Mouse (Mus musculus) spleen, postnatal 36 days (tissue): ENCODE data around the gene Ap2b1.

Source experiments
- DNase-seq, 2 experiments: peaks; one replicate each; pipeline ENCODE4 v3.0.0; 2022; ENCODE audit warnings: low spot score in 2 of 2, mixed read lengths in 1 of 2

The Ap2b1 gene

GRCm38 (mm10) chr11:83442596-83443267, 143.9 kb downstream of the Ap2b1 start:
- DNase-seq, result peak; percentile 41 to 54

DNA sequence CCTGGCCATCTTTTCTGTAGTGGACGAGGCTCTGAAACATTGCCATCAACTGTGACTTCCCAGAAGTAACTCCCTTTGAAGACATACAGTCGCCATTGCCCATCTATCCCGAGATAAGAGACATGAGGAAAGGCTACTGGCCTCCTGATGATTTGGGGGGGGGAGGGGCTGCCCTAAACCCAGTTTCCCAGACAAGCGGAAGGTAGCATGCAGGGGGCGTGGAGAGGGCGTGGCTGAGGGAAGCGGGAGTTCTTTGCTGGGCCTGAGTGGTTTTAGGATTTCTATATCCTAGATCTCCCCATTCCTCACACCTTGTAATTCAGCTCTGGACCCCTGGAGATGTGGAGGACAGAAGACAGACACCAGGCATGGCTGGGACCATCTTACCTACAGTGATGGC, 145.0 kb downstream of the Ap2b1 start:
- no peak for DNase-seq

DNA sequence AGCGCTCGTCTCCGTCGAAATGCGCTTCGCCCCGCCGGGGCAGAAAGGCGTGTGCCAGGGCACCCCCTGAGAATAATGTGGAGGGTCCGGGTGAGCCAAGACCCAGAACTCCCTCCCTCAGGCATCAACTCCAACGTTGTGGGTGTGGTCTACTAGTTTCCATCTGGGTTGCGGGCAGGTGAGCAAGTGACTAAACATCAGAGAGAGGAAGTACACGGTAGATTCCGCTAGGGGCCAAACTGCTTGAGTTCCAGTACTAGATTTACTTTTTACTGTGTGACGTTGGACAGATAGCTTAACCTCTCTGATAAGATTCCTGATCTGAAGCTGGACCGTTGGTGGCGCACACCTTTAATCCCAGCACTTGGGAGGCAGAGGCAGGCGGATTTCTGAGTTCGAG, 146.2 kb downstream of the Ap2b1 start:
- DNase-seq, result no peak

- DNase-seq, result no peak
Observed at GRCm38 (mm10) chr11:83447612-83448011, 148.8 kb downstream of the Ap2b1 start.

DNA sequence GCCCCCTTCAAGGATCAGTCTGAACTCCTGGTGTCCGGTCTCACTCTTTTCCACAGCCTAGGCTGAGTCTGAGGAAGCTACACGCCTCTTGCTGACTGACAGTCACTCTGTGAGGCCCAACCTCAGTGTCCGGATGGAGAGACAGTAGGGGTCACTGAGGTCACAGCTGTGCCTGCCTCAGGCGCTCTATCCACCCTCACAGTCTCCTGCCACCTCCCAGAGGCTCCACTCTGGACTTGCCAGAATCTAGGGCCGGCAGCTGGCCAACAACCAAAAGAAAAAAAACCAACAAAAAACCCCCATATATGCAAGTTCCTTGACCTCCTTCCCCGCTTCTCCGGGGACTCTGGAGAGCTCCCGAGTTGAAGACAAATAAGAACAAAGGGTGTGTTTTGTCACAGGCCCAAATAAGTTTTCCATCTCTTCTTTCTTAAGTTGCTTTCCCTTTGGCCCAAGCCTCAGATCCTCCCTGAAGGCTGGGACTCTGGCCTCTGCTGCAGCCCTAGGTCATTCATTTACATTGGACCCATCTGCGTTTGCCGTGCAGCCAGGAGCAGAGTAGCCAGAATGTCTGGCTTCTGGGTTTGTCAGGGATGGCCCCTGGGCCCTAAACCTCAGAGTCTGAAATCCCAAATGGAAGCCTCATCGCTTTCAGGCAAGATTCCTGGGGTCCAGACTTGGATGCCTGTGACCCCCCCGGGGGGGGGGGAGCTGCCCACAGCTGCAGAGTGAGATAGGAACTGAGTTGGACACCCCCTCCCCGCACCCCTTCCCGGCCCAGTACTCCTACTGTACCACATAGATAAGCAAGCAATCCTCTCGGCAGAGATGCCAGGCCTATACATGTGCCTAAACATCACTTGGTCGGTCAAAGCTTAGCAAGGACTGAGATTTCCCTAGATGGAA, 149.4 kb downstream of the Ap2b1 start:
- no peak for DNase-seq

- no peak for DNase-seq
Observed at GRCm38 (mm10) chr11:83448927-83449236, 150.1 kb downstream of the Ap2b1 start.

DNA sequence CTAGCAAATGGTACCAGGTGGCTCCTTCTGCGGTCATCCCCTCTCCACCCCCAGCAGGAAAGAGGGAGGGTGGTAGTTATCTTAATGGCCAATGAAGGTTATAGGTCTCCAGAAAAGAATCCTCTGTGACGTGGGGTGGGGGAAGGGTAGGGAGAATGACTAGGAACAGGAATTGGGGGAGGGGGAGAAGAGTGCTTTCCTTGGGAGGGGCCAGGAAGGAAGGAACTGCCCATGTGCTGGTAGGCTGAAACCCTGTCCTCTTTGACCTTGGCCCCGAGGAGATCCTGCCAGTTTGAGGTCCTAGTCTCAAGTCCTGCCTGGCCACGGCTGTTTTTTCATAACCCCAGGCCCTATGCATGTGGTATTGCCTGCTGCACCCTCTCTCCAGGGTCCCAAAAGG, 150.5 kb downstream of the Ap2b1 start:
- no peak for DNase-seq

GRCm38 (mm10) chr11:83450550-83450949, 151.7 kb downstream of the Ap2b1 start:
- DNase-seq, result no peak

DNA sequence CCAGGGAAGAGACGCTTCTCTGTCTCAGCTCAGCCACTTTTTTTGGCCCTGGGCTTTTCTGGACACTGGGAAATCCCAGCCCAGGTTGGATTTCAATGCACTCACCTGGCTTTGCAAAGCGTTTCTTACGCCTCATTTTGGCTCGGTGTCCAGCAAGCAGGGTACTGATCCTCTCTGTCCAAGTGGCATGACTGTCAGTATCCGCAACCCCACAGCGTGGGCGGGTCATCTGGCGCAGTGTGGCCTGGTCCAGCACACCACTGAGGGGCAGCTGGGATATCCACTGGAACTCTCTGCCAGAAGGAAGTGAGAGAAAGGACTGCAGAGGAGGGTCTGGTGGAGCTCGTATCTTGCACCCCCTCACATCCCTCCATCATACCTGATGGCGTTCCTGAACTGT, 152.5 kb downstream of the Ap2b1 start:
- no peak for DNase-seq

DNA sequence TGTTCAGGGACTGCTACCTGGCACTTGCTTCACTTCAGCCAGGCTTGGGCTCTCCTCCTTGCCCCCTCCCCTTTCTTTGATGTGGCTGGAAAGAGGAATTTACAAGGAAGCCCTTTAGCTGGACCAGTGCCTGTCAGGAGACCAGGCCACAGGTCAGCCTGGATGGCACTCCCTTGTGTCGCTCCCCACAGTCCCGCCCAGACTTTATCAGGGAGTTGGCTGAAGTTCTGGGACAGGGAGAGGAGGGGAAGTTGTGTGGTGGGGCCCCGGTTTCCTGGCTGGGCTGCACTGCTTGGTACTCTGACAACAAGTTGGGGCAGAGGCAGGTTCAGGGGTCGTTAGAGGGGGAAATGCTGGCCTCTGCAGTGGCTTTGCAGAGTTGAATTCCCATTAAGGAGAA, 155.7 kb downstream of the Ap2b1 start:
- no peak for DNase-seq
